Mouse (Mus musculus) forebrain, postnatal 0 days (tissue): ENCODE measurements at regions not wholly inside any gene's neighbourhood (a gene's known extent, or its start where the extent isn't known, plus 50 kb on each side); places are given as distances from the start of the nearest gene placed in this dataset.

Experiments
- ATAC-seq: fragments of 200-750 bp; cut with Nextera tagmentation; 2 replicates; pipeline ENCODE4 v1.8.0; 2017; ENCODE audit warnings: mild to moderate bottlenecking, moderate library complexity
- DNase-seq: peaks from one replicate; pipeline ENCODE4 v3.0.0-alpha.2; 2015
- H3K27ac ChIP-seq: fragments of 300-500 bp; sonication (generic); 2 replicates; pipeline ENCODE4 v1.5.1; 2014; ENCODE audit warnings: low read depth, mild to moderate bottlenecking, antibody characterized with exemption, low read length, moderate library complexity, mixed read lengths
- H3K27me3 ChIP-seq: fragments of 300-500 bp; sonication (generic); 2 replicates; pipeline ENCODE4 v1.6.1; 2014; ENCODE audit warnings: mild to moderate bottlenecking, low read length, mixed read lengths; ENCODE audit not compliant: insufficient read depth
- H3K36me3 ChIP-seq: fragments of 300-500 bp; sonication (generic); 2 replicates; pipeline ENCODE4 v1.6.1; 2014; ENCODE audit warnings: mild to moderate bottlenecking, moderate library complexity; ENCODE audit not compliant: insufficient read depth
- H3K4me1 ChIP-seq: fragments of 300-500 bp; sonication (generic); 2 replicates; pipeline ENCODE4 v1.6.1; 2014; ENCODE audit warnings: antibody characterized with exemption; ENCODE audit not compliant: insufficient read depth
- H3K4me2 ChIP-seq: fragments of 300-500 bp; sonication (generic); 2 replicates; pipeline ENCODE4 v1.6.1; 2014; ENCODE audit warnings: low read depth, mild to moderate bottlenecking, moderate library complexity
- H3K4me3 ChIP-seq: fragments of 300-500 bp; sonication (generic); 2 replicates; pipeline ENCODE4 v1.5.1; 2014; ENCODE audit warnings: low read depth, low read length, mixed read lengths
- H3K9ac ChIP-seq: fragments of 300-500 bp; sonication (generic); 2 replicates; pipeline ENCODE4 v1.6.1; 2014; ENCODE audit warnings: mild to moderate bottlenecking
- H3K9me3 ChIP-seq: fragments of 300-500 bp; sonication (generic); 2 replicates; pipeline ENCODE4 v1.6.1; 2016; ENCODE audit warnings: low read length
- CTCF ChIP-seq: sonication (generic); IDR thresholded peaks from 2 replicates; pipeline ENCODE4 v1.5.1; 2016; ENCODE audit warnings: antibody characterized with exemption, control low read depth, low read depth
- WGBS: fragments of 180-500 bp; shearing (Covaris S2); extraction: QIAGEN DNeasy Blood & Tissue Kit; methylation state at CpG from one replicate; pipeline ENCODE4 v1.1.7; 2014; 5-methylcytosine and 5-hydroxymethylcytosine counted together

GRCm38 (mm10) chr11:111747947-111748322, 682.0 kb downstream of the Kcnj2 start:
- DNase-seq (no peak), ATAC-seq (no peak)
- no peaks in the 10 kb centered on the region for H3K27me3 ChIP-seq
- H3K4me1 ChIP-seq: no peaks in the 10 kb centered on the region
- H3K27ac ChIP-seq: no peak overlapping the region
- H3K4me3 ChIP-seq: no peak overlapping the region
- H3K9ac ChIP-seq: no peak overlapping the region
- TF ChIP-seq CTCF: no peak
- WGBS: 92% methylated on average over 2 of the region's 2 CpGs
- H3K4me2 ChIP-seq: no peak overlapping the region
- no peaks in the 10 kb centered on the region for H3K9me3 ChIP-seq
- H3K36me3 ChIP-seq: no peaks in the 10 kb centered on the region

- 88% methylated on average over 1 of the region's 1 CpGs for WGBS
- Histone ChIP-seq H3K4me1 (no peaks in the 10 kb centered on the region), H3K4me3 (no peak overlapping the region), H3K36me3 (no peaks in the 10 kb centered on the region), H3K27me3 (no peaks in the 10 kb centered on the region), H3K4me2 (no peak overlapping the region), H3K27ac (no peak overlapping the region), H3K9ac (no peak overlapping the region), H3K9me3 (no peaks in the 10 kb centered on the region)
- ATAC-seq (no peak), DNase-seq (no peak)
- TF ChIP-seq CTCF: no peak
These were observed 682.5 kb downstream of the Kcnj2 start for GRCm38 (mm10) chr11:111748496-111748895.

- no peak for ATAC-seq
- no peaks in the 10 kb centered on the region for H3K36me3 ChIP-seq
- no peaks in the 10 kb centered on the region for H3K27me3 ChIP-seq
- H3K9me3 ChIP-seq: no peaks in the 10 kb centered on the region
- WGBS: 80% methylated on average over 2 of the region's 2 CpGs
- H3K4me3 ChIP-seq: no peak overlapping the region
- no peak for DNase-seq
- no peaks in the 10 kb centered on the region for H3K4me1 ChIP-seq
- no peak overlapping the region for H3K4me2 ChIP-seq
- H3K9ac ChIP-seq: no peak overlapping the region
- TF ChIP-seq CTCF: no peak
- no peak overlapping the region for H3K27ac ChIP-seq
These were observed 688.8 kb downstream of the Kcnj2 start for GRCm38 (mm10) chr11:111754735-111755134.

GRCm38 (mm10) chr11:111763081-111763480, 697.1 kb downstream of the Kcnj2 start:
- TF ChIP-seq CTCF: no peak
- Histone ChIP-seq H3K9ac (no peak overlapping the region), H3K36me3 (no peaks in the 10 kb centered on the region), H3K4me3 (no peak overlapping the region), H3K4me2 (no peak overlapping the region), H3K9me3 (no peaks in the 10 kb centered on the region), H3K4me1 (no peaks in the 10 kb centered on the region), H3K27ac (no peak overlapping the region), H3K27me3 (no peaks in the 10 kb centered on the region)
- ATAC-seq (no peak), DNase-seq (no peak)
- 86% methylated on average over 3 of the region's 3 CpGs for WGBS

- Histone ChIP-seq H3K27ac (peak overlapping the region; percentile 2; the same call in 1 of the 2 replicates), H3K27me3 (no peaks in the 10 kb centered on the region), H3K36me3 (no peaks in the 10 kb centered on the region), H3K4me1 (no peaks in the 10 kb centered on the region), H3K9ac (no peak overlapping the region), H3K4me3 (no peak overlapping the region), H3K9me3 (no peaks in the 10 kb centered on the region), H3K4me2 (no peak overlapping the region)
- DNase-seq: peak; percentile 44
- WGBS: 12% methylated on average over 6 of the region's 6 CpGs
- no peak for TF ChIP-seq CTCF
- ATAC-seq: peak; percentile 51; the same call in 1 of the 2 replicates
These were observed 700.5 kb downstream of the Kcnj2 start for GRCm38 (mm10) chr11:111766371-111767011.

GRCm38 (mm10) chr11:111767012-111767392, 701.0 kb downstream of the Kcnj2 start:
- H3K9me3 ChIP-seq: no peaks in the 10 kb centered on the region
- H3K4me2 ChIP-seq: no peak overlapping the region
- no peaks in the 10 kb centered on the region for H3K4me1 ChIP-seq
- H3K27me3 ChIP-seq: no peaks in the 10 kb centered on the region
- no peak overlapping the region for H3K4me3 ChIP-seq
- 34% methylated on average over 1 of the region's 1 CpGs for WGBS
- H3K9ac ChIP-seq: no peak overlapping the region
- DNase-seq: no peak
- 0 out of 2 replicates have a peak overlapping the region, but pooled peaks have one; percentile 2 for H3K27ac ChIP-seq
- H3K36me3 ChIP-seq: no peaks in the 10 kb centered on the region
- no peak for ATAC-seq
- no peak for TF ChIP-seq CTCF

GRCm38 (mm10) chr11:111774108-111774679, 708.2 kb downstream of the Kcnj2 start:
- 88% methylated on average over 2 of the region's 2 CpGs for WGBS
- no peak for TF ChIP-seq CTCF
- ATAC-seq: no peak

More at GRCm38 (mm10) chr11:111774108-111774679, 708.2 kb downstream of the Kcnj2 start:
- Histone ChIP-seq H3K27ac (no peak overlapping the region), H3K36me3 (no peaks in the 10 kb centered on the region), H3K4me3 (no peak overlapping the region), H3K9me3 (no peaks in the 10 kb centered on the region), H3K27me3 (no peaks in the 10 kb centered on the region), H3K9ac (no peak overlapping the region), H3K4me1 (no peaks in the 10 kb centered on the region), H3K4me2 (no peak overlapping the region)
- DNase-seq: no peak
